Mouse (Mus musculus) hindbrain, embryonic 11.5 days (tissue): ENCODE measurements around the gene Anxa6. TPM values are rescaled to one million over a fixed set of nuclear protein-coding genes. Genes with fewer than 3 reads are reported as not detected.
A peak's percentile ranks its signal among the peaks of the same experiment; 100 is the strongest.

Experiments
- ATAC-seq: fragments of 200-750 bp; cut with Nextera tagmentation; 2 replicates; pipeline ENCODE4 v1.8.0; 2017; ENCODE audit warnings: mild to moderate bottlenecking, moderate TSS enrichment, moderate library complexity; ENCODE audit not compliant: low FRiP score
- DNase-seq: peaks from one replicate; pipeline ENCODE4 v3.0.0-alpha.2; 2015; ENCODE audit warnings: low spot score
- H3K27ac ChIP-seq: fragments of 300-500 bp; sonication (generic); 2 replicates; pipeline ENCODE4 v1.5.1; 2014; ENCODE audit warnings: mild to moderate bottlenecking, low read depth, low read length
- H3K27me3 ChIP-seq: fragments of 300-500 bp; sonication (generic); 2 replicates; pipeline ENCODE4 v1.6.1; 2014; ENCODE audit warnings: mild to moderate bottlenecking, low read length, moderate library complexity, mixed read lengths; ENCODE audit not compliant: control insufficient read depth, insufficient read depth
- H3K36me3 ChIP-seq: fragments of 300-500 bp; sonication (generic); 2 replicates; pipeline ENCODE4 v1.6.1; 2014; ENCODE audit warnings: mild to moderate bottlenecking, low read length, moderate library complexity, mixed read lengths; ENCODE audit not compliant: control insufficient read depth, insufficient read depth
- H3K4me1 ChIP-seq: fragments of 300-500 bp; sonication (generic); replicated peaks from 2 replicates; pipeline ENCODE4 v1.6.1; 2014; ENCODE audit warnings: low read length, mixed read lengths; ENCODE audit not compliant: control insufficient read depth, insufficient read depth
- H3K4me2 ChIP-seq: fragments of 300-500 bp; sonication (generic); replicated peaks from 2 replicates; pipeline ENCODE4 v1.6.1; 2014; ENCODE audit warnings: mild to moderate bottlenecking, low read depth, low read length
- H3K4me3 ChIP-seq: fragments of 300-500 bp; sonication (generic); 2 replicates; pipeline ENCODE4 v1.5.1; 2014; ENCODE audit warnings: low read depth, low read length
- H3K9ac ChIP-seq: fragments of 300-500 bp; sonication (generic); 2 replicates; pipeline ENCODE4 v1.6.1; 2014; ENCODE audit warnings: low read depth, low read length
- H3K9me3 ChIP-seq: fragments of 300-500 bp; sonication (generic); 2 replicates; pipeline ENCODE4 v1.6.1; 2016; ENCODE audit warnings: low read length; ENCODE audit not compliant: control insufficient read depth
- WGBS: fragments of 180-500 bp; shearing (Covaris S2); extraction: QIAGEN DNeasy Blood & Tissue Kit; methylation state at CpG from one replicate; pipeline ENCODE4 v1.1.7; 2014; 5-methylcytosine and 5-hydroxymethylcytosine counted together
- polyA plus RNA-seq: library from polyadenylated mRNA; unstranded; fragments of >200 nt; fragmentation: Nextera tagmentation; extraction: Ambion mirVana; gene quantifications from 2 replicates; pipeline ENCODE4 v1.2.1, GENCODE M21; 2014

Gene Anxa6
- polyA plus RNA-seq, 1 experiment from 2014 or later = 91.6 TPM

GRCm38 (mm10) chr11:54998284-54998683 is 35.0 kb downstream of the Anxa6 start:
- H3K36me3 ChIP-seq = no peaks in the 10 kb centered on the region
- H3K4me1 ChIP-seq = no peaks in the 10 kb centered on the region
- DNase-seq (peak; percentile 76), ATAC-seq (0 out of 2 replicates have a peak, but pooled peaks have one; percentile 40)
- no peak overlapping the region for H3K4me3 ChIP-seq
- H3K27me3 ChIP-seq = no peaks in the 10 kb centered on the region
- no peaks in the 10 kb centered on the region for H3K9me3 ChIP-seq
- H3K4me2 ChIP-seq = no peak overlapping the region
- H3K27ac ChIP-seq = no peak overlapping the region
- H3K9ac ChIP-seq = no peak overlapping the region
- 4% methylated on average over 12 of the region's 12 CpGs for WGBS

- 74% methylated on average over 7 of the region's 7 CpGs for WGBS
- Histone ChIP-seq H3K27me3 (no peaks in the 10 kb centered on the region), H3K4me3 (no peak overlapping the region), H3K27ac (no peak overlapping the region), H3K9ac (no peak overlapping the region), H3K4me2 (no peak overlapping the region), H3K36me3 (no peaks in the 10 kb centered on the region), H3K4me1 (no peaks in the 10 kb centered on the region), H3K9me3 (no peaks in the 10 kb centered on the region)
- no peak for DNase-seq
- ATAC-seq = no peak
Observed at GRCm38 (mm10) chr11:54996176-54996575, 37.1 kb downstream of the Anxa6 start.

GRCm38 (mm10) chr11:54989920-54990319 is 43.3 kb downstream of the Anxa6 start:
- H3K9me3 ChIP-seq = no peaks in the 10 kb centered on the region
- no peak overlapping the region for H3K9ac ChIP-seq
- no peak overlapping the region for H3K27ac ChIP-seq
- no peak for ATAC-seq
- no peak overlapping the region for H3K4me3 ChIP-seq
- H3K4me1 ChIP-seq = no peaks in the 10 kb centered on the region
- DNase-seq = no peak
- no peak overlapping the region for H3K4me2 ChIP-seq
- no peaks in the 10 kb centered on the region for H3K36me3 ChIP-seq
- no peaks in the 10 kb centered on the region for H3K27me3 ChIP-seq

- no peak for ATAC-seq
- no peak for DNase-seq
- Histone ChIP-seq H3K4me2 (no peak overlapping the region), H3K9ac (no peak overlapping the region), H3K4me3 (no peak overlapping the region), H3K9me3 (no peaks in the 10 kb centered on the region), H3K27ac (no peak overlapping the region), H3K36me3 (no peaks in the 10 kb centered on the region), H3K4me1 (no peaks in the 10 kb centered on the region), H3K27me3 (no peaks in the 10 kb centered on the region)
- 75% methylated on average over 8 of the region's 8 CpGs for WGBS
Observed at GRCm38 (mm10) chr11:54988754-54989349, 44.4 kb downstream of the Anxa6 start.

- H3K36me3 ChIP-seq = no peaks in the 10 kb centered on the region
- no peaks in the 10 kb centered on the region for H3K27me3 ChIP-seq
- ATAC-seq (no peak), DNase-seq (peak; percentile 52)
- H3K4me3 ChIP-seq = no peak overlapping the region
- no peak overlapping the region for H3K27ac ChIP-seq
- no peak overlapping the region for H3K4me2 ChIP-seq
- no peaks in the 10 kb centered on the region for H3K4me1 ChIP-seq
- no peak overlapping the region for H3K9ac ChIP-seq
- WGBS = 84% methylated on average over 1 of the region's 1 CpGs
- H3K9me3 ChIP-seq = no peaks in the 10 kb centered on the region
Observed at GRCm38 (mm10) chr11:54987974-54988373, 45.3 kb downstream of the Anxa6 start.

GRCm38 (mm10) chr11:54985086-54985485 is 48.2 kb downstream of the Anxa6 start:
- no peak for ATAC-seq
- no peaks in the 10 kb centered on the region for H3K4me1 ChIP-seq
- DNase-seq = no peak
- no peaks in the 10 kb centered on the region for H3K27me3 ChIP-seq
- H3K4me3 ChIP-seq = no peak overlapping the region
- H3K36me3 ChIP-seq = no peaks in the 10 kb centered on the region
- H3K4me2 ChIP-seq = no peak overlapping the region
- WGBS = 83% methylated on average over 3 of the region's 3 CpGs
- no peak overlapping the region for H3K9ac ChIP-seq
- no peaks in the 10 kb centered on the region for H3K9me3 ChIP-seq
- no peak overlapping the region for H3K27ac ChIP-seq

GRCm38 (mm10) chr11:54984581-54984980 is 48.7 kb downstream of the Anxa6 start:
- Histone ChIP-seq H3K27me3 (no peaks in the 10 kb centered on the region), H3K9me3 (no peaks in the 10 kb centered on the region), H3K27ac (no peak overlapping the region), H3K4me1 (no peaks in the 10 kb centered on the region), H3K9ac (no peak overlapping the region), H3K4me2 (no peak overlapping the region), H3K4me3 (no peak overlapping the region), H3K36me3 (no peaks in the 10 kb centered on the region)
- 65% methylated on average over 4 of the region's 4 CpGs for WGBS
- ATAC-seq (no peak), DNase-seq (no peak)

- Histone ChIP-seq H3K4me2 (no peak overlapping the region), H3K4me3 (no peak overlapping the region), H3K9ac (no peak overlapping the region), H3K36me3 (no peaks in the 10 kb centered on the region), H3K27ac (no peak overlapping the region), H3K27me3 (no peaks in the 10 kb centered on the region), H3K4me1 (no peaks in the 10 kb centered on the region), H3K9me3 (no peaks in the 10 kb centered on the region)
- DNase-seq (peak; percentile 88), ATAC-seq (no peak)
- 2% methylated on average over 6 of the region's 6 CpGs for WGBS
Observed at GRCm38 (mm10) chr11:54984085-54984484, 49.2 kb downstream of the Anxa6 start.

GRCm38 (mm10) chr11:54982520-54982919 is 50.7 kb downstream of the Anxa6 start:
- H3K4me3 ChIP-seq = no peak overlapping the region
- no peak for ATAC-seq
- no peak for DNase-seq
- no peaks in the 10 kb centered on the region for H3K36me3 ChIP-seq
- no peaks in the 10 kb centered on the region for H3K4me1 ChIP-seq
- H3K9ac ChIP-seq = no peak overlapping the region
- no peak overlapping the region for H3K27ac ChIP-seq
- H3K27me3 ChIP-seq = no peaks in the 10 kb centered on the region
- WGBS = 84% methylated on average over 6 of the region's 6 CpGs
- H3K9me3 ChIP-seq = no peaks in the 10 kb centered on the region
- no peak overlapping the region for H3K4me2 ChIP-seq
